Mouse (Mus musculus) naive thymus-derived CD4-positive, alpha-beta T cell, adult 2 months (primary cell): ENCODE results near the gene Ceacam16.
A peak's percentile ranks its signal among the peaks of the same experiment; 100 is the strongest.

Source experiments
- DNase-seq: peaks from one replicate; pipeline ENCODE4 v3.0.0-alpha.2; 2011; ENCODE audit warnings: low read depth

Ceacam16 gene

GRCm38 (mm10) chr7:19861199-19861598 lies at the start of gene Ceacam16:
Ceacam16 (minus strand) TSS chr7:19861299.
- DNase-seq = no peak

- peak; percentile 90 for DNase-seq
Measured at GRCm38 (mm10) chr7:19910421-19911291, 49.6 kb upstream of the Ceacam16 start.

- peak; percentile 78 for DNase-seq
Measured at GRCm38 (mm10) chr7:19889881-19890280, 28.8 kb upstream of the Ceacam16 start.

- DNase-seq = no peak
Measured at GRCm38 (mm10) chr7:19887849-19888248, 26.8 kb upstream of the Ceacam16 start, which contains the start of gene Ceacam19. Ceacam19 (minus strand) TSS chr7:19887965.

- no peak for DNase-seq
Measured at GRCm38 (mm10) chr7:19880754-19881153, 19.7 kb upstream of the Ceacam16 start.

GRCm38 (mm10) chr7:19876781-19877425 lies 15.8 kb upstream of the Ceacam16 start:
- DNase-seq = peak; percentile 46

- peak; percentile 80 for DNase-seq
Measured at GRCm38 (mm10) chr7:19875948-19876682, 15.0 kb upstream of the Ceacam16 start.

GRCm38 (mm10) chr7:19871943-19872601 lies 11.0 kb upstream of the Ceacam16 start:
- peak; percentile 67 for DNase-seq

- peak; percentile 46 for DNase-seq
Measured at GRCm38 (mm10) chr7:19871137-19871621, 10.1 kb upstream of the Ceacam16 start.

GRCm38 (mm10) chr7:19867751-19868399 lies 6.8 kb upstream of the Ceacam16 start:
- no peak for DNase-seq

- DNase-seq = no peak
Measured at GRCm38 (mm10) chr7:19866490-19866889, 5.4 kb upstream of the Ceacam16 start.

GRCm38 (mm10) chr7:19865246-19866036 lies 4.3 kb upstream of the Ceacam16 start:
- no peak for DNase-seq

GRCm38 (mm10) chr7:19864241-19864640 lies 3.1 kb upstream of the Ceacam16 start:
- no peak for DNase-seq

- peak; percentile 61 for DNase-seq
Measured at GRCm38 (mm10) chr7:19859740-19860139, 1.4 kb downstream of the Ceacam16 start.

GRCm38 (mm10) chr7:19856283-19856682 lies 4.8 kb downstream of the Ceacam16 start:
- DNase-seq = no peak

GRCm38 (mm10) chr7:19855663-19856062 lies 5.4 kb downstream of the Ceacam16 start:
- no peak for DNase-seq

GRCm38 (mm10) chr7:19853526-19853925 lies 7.6 kb downstream of the Ceacam16 start:
- no peak for DNase-seq

GRCm38 (mm10) chr7:19851858-19852570 lies 9.1 kb downstream of the Ceacam16 start, which contains the start of gene Gm19345:
Gm19345 (plus strand) TSS chr7:19852003.
- DNase-seq = no peak

- DNase-seq = peak; percentile 61
Measured at GRCm38 (mm10) chr7:19844521-19845171, 16.5 kb downstream of the Ceacam16 start.
